Mouse (Mus musculus) midbrain, embryonic 10.5 days (tissue): ENCODE measurements around the gene Ceacam14. TPM values are rescaled to one million over a fixed set of nuclear protein-coding genes. Genes with fewer than 3 reads are reported as not detected.

Experiments used
- DNase-seq: peaks from one replicate; pipeline ENCODE4 v3.0.0-alpha.2; 2017; ENCODE audit warnings: low spot score
- H3K27ac ChIP-seq: fragments of 300-500 bp; sonication (generic); replicated peaks from 2 replicates; pipeline ENCODE4 v1.5.1; 2016; ENCODE audit warnings: mild to moderate bottlenecking
- H3K27me3 ChIP-seq: fragments of 300-500 bp; sonication (generic); 2 replicates; pipeline ENCODE4 v1.6.1; 2016; ENCODE audit warnings: low read depth, mild to moderate bottlenecking; ENCODE audit not compliant: poor library complexity, severe bottlenecking
- H3K36me3 ChIP-seq: fragments of 300-500 bp; sonication (generic); 2 replicates; pipeline ENCODE4 v1.6.1; 2016; ENCODE audit warnings: mild to moderate bottlenecking, moderate library complexity
- H3K4me1 ChIP-seq: fragments of 300-500 bp; sonication (generic); 2 replicates; pipeline ENCODE4 v1.6.1; 2016
- H3K4me3 ChIP-seq: fragments of 300-500 bp; sonication (generic); 2 replicates; pipeline ENCODE4 v1.5.1; 2016; ENCODE audit warnings: mild to moderate bottlenecking, moderate library complexity
- H3K9me3 ChIP-seq: fragments of 300-500 bp; sonication (generic); replicated peaks from 2 replicates; pipeline ENCODE4 v1.6.1; 2016; ENCODE audit warnings: mild to moderate bottlenecking
- whole genome bisulfite sequencing: fragments of 180-500 bp; shearing (Covaris S2); methylation state at CpG from one replicate; pipeline ENCODE4 v1.1.7; 2016; 5-methylcytosine and 5-hydroxymethylcytosine counted together
- polyA plus RNA-seq: library from polyadenylated mRNA; unstranded; fragments of >200 nt; fragmentation: Nextera tagmentation; extraction: Ambion mirVana; gene quantifications from 2 replicates; pipeline ENCODE4 v1.2.1, GENCODE M21; 2016

The Ceacam14 gene
- not detected in 2 replicates for polyA plus RNA-seq

- H3K9me3 ChIP-seq = peaks cover 70% of the 10 kb centered on the region
- H3K36me3 ChIP-seq = no peaks in the 10 kb centered on the region
- H3K4me1 ChIP-seq = no peaks in the 10 kb centered on the region
- no peak within 1 kb of the TSS for H3K4me3 ChIP-seq
- whole genome bisulfite sequencing = 69% methylated on average over 4 of the region's 4 CpGs
- no peak within 1 kb of the TSS for H3K27ac ChIP-seq
- DNase-seq = no peak
- H3K27me3 ChIP-seq = no peaks in the 10 kb centered on the region
Measured at GRCm38 (mm10) chr7:17812333-17812732, at the start of gene Ceacam14. Gene Ceacam14 (plus strand): TSS chr7:17812633.

Other genes with a start within 250 kb of the Ceacam14 start
- gene Ceacam5, start 99.4 kb upstream of the Ceacam14 start, polyA plus RNA-seq = not detected in 2 replicates
- gene Gm5155, start 59.1 kb downstream of the Ceacam14 start, polyA plus RNA-seq = not detected in 2 replicates
- not detected in 2 replicates for gene Ceacam11, start 159.5 kb downstream of the Ceacam14 start, polyA plus RNA-seq
- gene Ceacam13, start 197.3 kb downstream of the Ceacam14 start, polyA plus RNA-seq = not detected in 2 replicates